Mouse (Mus musculus): ENCODE data around the gene Sod1.
"Not testable (repeated sequence)": the region's sequence is repeated elsewhere in the genome, so short reads cannot be mapped to it uniquely, and the experiment has no call there.

Sod1 gene

GRCm38 (mm10) chr16:90211767-90212166, 8.8 kb upstream of the Sod1 start:
- DNase-seq (ENCODE audit: low spot score), result no peak

GRCm38 (mm10) chr16:90213477-90214339, 6.8 kb upstream of the Sod1 start:
- DNase-seq (ENCODE audit: low spot score), result no peak

- DNase-seq (ENCODE audit: low spot score), result no peak
These were observed 5.6 kb upstream of the Sod1 start for GRCm38 (mm10) chr16:90214731-90215565.

GRCm38 (mm10) chr16:90215879-90216278, 4.7 kb upstream of the Sod1 start:
- not testable (repeated sequence) for DNase-seq (ENCODE audit: low spot score)

- DNase-seq (ENCODE audit: low spot score), result no peak
These were observed 4.1 kb upstream of the Sod1 start for GRCm38 (mm10) chr16:90216414-90216813.

- DNase-seq (ENCODE audit: low spot score), result no peak
These were observed 3.2 kb upstream of the Sod1 start for GRCm38 (mm10) chr16:90217356-90217755.

- no peak for DNase-seq (ENCODE audit: low spot score)
These were observed 2.6 kb upstream of the Sod1 start for GRCm38 (mm10) chr16:90217926-90218325.

GRCm38 (mm10) chr16:90219445-90219844, 1.1 kb upstream of the Sod1 start:
- not testable (repeated sequence) for DNase-seq (ENCODE audit: low spot score)

- peak; percentile 32 for DNase-seq (ENCODE audit: low spot score)
These were observed 408 bp downstream of the Sod1 start for GRCm38 (mm10) chr16:90220892-90221431.

- DNase-seq (ENCODE audit: low spot score), result no peak
These were observed 1.0 kb downstream of the Sod1 start for GRCm38 (mm10) chr16:90221441-90222070.

- no peak for DNase-seq (ENCODE audit: low spot score)
These were observed 9.3 kb downstream of the Sod1 start for GRCm38 (mm10) chr16:90229897-90230296.

- no peak for DNase-seq (ENCODE audit: low spot score)
These were observed 10.7 kb downstream of the Sod1 start for GRCm38 (mm10) chr16:90231302-90231701.

GRCm38 (mm10) chr16:90233702-90234101, 13.1 kb downstream of the Sod1 start:
- no peak for DNase-seq (ENCODE audit: low spot score)

- no peak for DNase-seq (ENCODE audit: low spot score)
These were observed 14.1 kb downstream of the Sod1 start for GRCm38 (mm10) chr16:90234617-90235016.

GRCm38 (mm10) chr16:90235188-90235587, 14.6 kb downstream of the Sod1 start:
- DNase-seq (ENCODE audit: low spot score), result no peak

- no peak for DNase-seq (ENCODE audit: low spot score)
These were observed 18.7 kb downstream of the Sod1 start for GRCm38 (mm10) chr16:90239128-90239746.

GRCm38 (mm10) chr16:90241875-90242274, 21.3 kb downstream of the Sod1 start:
- no peak for DNase-seq (ENCODE audit: low spot score)

- DNase-seq (ENCODE audit: low spot score), result no peak
These were observed 22.1 kb downstream of the Sod1 start for GRCm38 (mm10) chr16:90242426-90243304.

- DNase-seq (ENCODE audit: low spot score), result no peak
These were observed 29.5 kb downstream of the Sod1 start for GRCm38 (mm10) chr16:90250099-90250498.

- not testable (repeated sequence) for DNase-seq (ENCODE audit: low spot score)
These were observed 30.7 kb downstream of the Sod1 start for GRCm38 (mm10) chr16:90251256-90251655.

GRCm38 (mm10) chr16:90252521-90252920, 32.0 kb downstream of the Sod1 start:
- DNase-seq (ENCODE audit: low spot score), result no peak
